Mouse (Mus musculus): ENCODE results near the gene Gimap4. TPM values are rescaled to one million over a fixed set of nuclear protein-coding genes. Genes with fewer than 3 reads are reported as not detected.

Gene Gimap4
- polyA plus RNA-seq (2012; fragmentation: generic; extraction: Trizol) = not detected

DNA sequence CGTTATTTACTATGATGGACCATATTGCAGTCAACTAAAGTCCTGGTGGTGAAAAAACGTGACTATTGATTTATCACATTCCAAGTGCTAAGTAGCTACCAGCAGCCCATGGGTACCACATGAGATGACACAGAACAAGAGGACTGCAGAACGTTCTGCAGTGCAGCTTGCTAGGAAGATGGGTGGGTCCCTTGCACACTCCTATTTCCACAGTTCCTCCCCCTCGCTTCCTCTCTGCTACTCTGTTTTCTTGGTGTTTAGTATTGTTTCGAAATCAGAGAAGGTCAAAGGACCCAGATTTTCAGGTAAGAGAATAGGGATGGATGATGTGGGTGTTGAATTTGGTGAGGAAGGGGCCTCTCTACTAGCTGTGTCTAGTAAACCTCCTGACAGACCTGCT, at the start of gene Gimap4:
Gimap4 (plus strand) TSS at position 231 of the 400 bp plus-strand sequence.
- no peak within 1 kb of the TSS for H3K4me3 ChIP-seq
- no peaks in the 10 kb centered on the region for H3K27me3 ChIP-seq (ENCODE audit: control insufficient read depth, insufficient read depth, insufficient read length)
- TF ChIP-seq REST (IDR thresholded peaks at IDR 0.05; ENCODE audit: insufficient read depth, insufficient read length) (no peak), POLR2A (IDR thresholded peaks at IDR 0.05; ENCODE audit: insufficient read length, low read depth) (no peak), TCF3 (IDR thresholded peaks at IDR 0.05; ENCODE audit: insufficient read length, low read depth) (no peak), MYOD1 (IDR thresholded peaks at IDR 0.05; ENCODE audit: control insufficient read depth in 1 of 3, insufficient read length in 2 of 3, low read depth in 2 of 3) (no peak), USF1 (IDR thresholded peaks at IDR 0.05; ENCODE audit: low read depth) (no peak), MYOG (IDR thresholded peaks at IDR 0.05; ENCODE audit: control insufficient read depth in 1 of 3, insufficient read depth in 1 of 3, insufficient read length in 2 of 3, low read depth in 2 of 3) (no peak), E2F4 (IDR thresholded peaks at IDR 0.05; ENCODE audit: insufficient read depth) (no peak), POLR2AphosphoS2 (IDR thresholded peaks at IDR 0.05; ENCODE audit: insufficient read length, low read depth) (no peak), SRF (IDR thresholded peaks at IDR 0.05; ENCODE audit: control insufficient read depth, insufficient read length, low read depth) (no peak), MAX (IDR thresholded peaks at IDR 0.05; ENCODE audit: low read depth) (no peak), CEBPB (IDR thresholded peaks at IDR 0.05; ENCODE audit: insufficient read depth, poor library complexity, severe bottlenecking) (no peak), TCF12 (IDR thresholded peaks at IDR 0.05; ENCODE audit: insufficient read depth, poor library complexity, severe bottlenecking) (no peak)
- no peaks in the 10 kb centered on the region for H3K79me2 ChIP-seq (ENCODE audit: control insufficient read depth, insufficient read depth)
- H3K36me3 ChIP-seq (ENCODE audit: control insufficient read depth, insufficient read depth) = no peaks in the 10 kb centered on the region
- no peak within 1 kb of the TSS for H3ac ChIP-seq (ENCODE audit: control insufficient read depth, insufficient read length)
- H3K4me2 ChIP-seq (ENCODE audit: low read depth) = no peak within 1 kb of the TSS

DNA sequence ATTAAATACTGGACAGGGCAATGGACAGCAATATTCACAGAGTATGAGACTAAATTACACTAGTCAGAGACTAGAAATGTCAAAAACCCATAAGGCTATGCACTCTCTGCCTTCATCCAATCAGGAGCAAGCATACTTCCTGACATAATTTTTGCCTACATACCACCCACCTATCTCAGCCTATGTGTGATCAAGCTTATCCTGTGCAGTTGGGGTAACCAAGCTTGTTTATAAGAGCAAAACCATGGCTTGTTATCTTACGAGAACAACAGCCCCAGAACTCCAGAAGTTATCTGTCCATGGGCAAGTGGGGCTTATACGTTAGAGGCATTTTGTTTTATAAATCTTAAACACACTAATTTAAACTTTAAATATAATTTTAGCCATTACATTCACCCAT, 49.2 kb upstream of the Gimap4 start:
- Histone ChIP-seq H3K79me2 (ENCODE audit: control insufficient read depth, insufficient read depth) (no peaks in the 10 kb centered on the region), H3K36me3 (ENCODE audit: control insufficient read depth, insufficient read depth) (no peaks in the 10 kb centered on the region), H3K4me2 (ENCODE audit: low read depth) (no peak overlapping the region), H3K4me3 (no peak overlapping the region), H3K27me3 (ENCODE audit: control insufficient read depth, insufficient read depth, insufficient read length) (peaks cover 4% of the 10 kb centered on the region), H3ac (ENCODE audit: control insufficient read depth, insufficient read length) (no peak overlapping the region)
- TF ChIP-seq MAX (IDR thresholded peaks at IDR 0.05; ENCODE audit: low read depth) = no peak
- no peak for TF ChIP-seq CEBPB (IDR thresholded peaks at IDR 0.05; ENCODE audit: insufficient read depth, poor library complexity, severe bottlenecking)
- TF ChIP-seq E2F4 (IDR thresholded peaks at IDR 0.05; ENCODE audit: insufficient read depth) = no peak

DNA sequence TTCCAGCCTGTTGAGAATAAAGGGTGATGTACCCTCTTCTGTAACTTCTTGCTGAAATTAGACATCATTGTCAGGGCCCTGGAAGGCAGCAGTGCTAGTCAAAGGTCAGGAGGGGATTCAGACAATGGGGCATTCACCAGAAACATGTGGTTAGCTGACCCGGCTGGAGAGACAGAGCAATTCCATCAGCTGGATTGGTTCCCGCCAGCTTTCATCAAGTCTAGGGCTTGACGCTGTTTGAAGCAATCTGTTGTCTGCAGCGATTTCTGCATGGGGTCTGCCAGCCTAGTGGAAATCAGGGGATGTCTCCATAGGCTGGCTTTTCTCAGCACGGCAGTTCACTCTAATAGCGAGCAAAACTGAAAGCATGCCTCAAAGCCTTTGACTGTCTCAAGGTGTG, 47.8 kb upstream of the Gimap4 start:
- no peak overlapping the region for H3K4me3 ChIP-seq
- TF ChIP-seq SRF (IDR thresholded peaks at IDR 0.05; ENCODE audit: control insufficient read depth, insufficient read length, low read depth) (no peak), TCF3 (IDR thresholded peaks at IDR 0.05; ENCODE audit: insufficient read length, low read depth) (no peak), CEBPB (IDR thresholded peaks at IDR 0.05; ENCODE audit: insufficient read depth, poor library complexity, severe bottlenecking) (no peak), E2F4 (IDR thresholded peaks at IDR 0.05; ENCODE audit: insufficient read depth) (no peak), REST (IDR thresholded peaks at IDR 0.05; ENCODE audit: insufficient read depth, insufficient read length) (no peak), POLR2AphosphoS2 (IDR thresholded peaks at IDR 0.05; ENCODE audit: insufficient read length, low read depth) (no peak), TCF12 (IDR thresholded peaks at IDR 0.05; ENCODE audit: insufficient read depth, poor library complexity, severe bottlenecking) (no peak), POLR2A (IDR thresholded peaks at IDR 0.05; ENCODE audit: insufficient read length, low read depth) (no peak), USF1 (IDR thresholded peaks at IDR 0.05; ENCODE audit: low read depth) (no peak)
- H3K4me2 ChIP-seq (ENCODE audit: low read depth) = no peak overlapping the region
- H3ac ChIP-seq (ENCODE audit: control insufficient read depth, insufficient read length) = no peak overlapping the region
- peaks cover 4% of the 10 kb centered on the region for H3K27me3 ChIP-seq (ENCODE audit: control insufficient read depth, insufficient read depth, insufficient read length)
- H3K79me2 ChIP-seq (ENCODE audit: control insufficient read depth, insufficient read depth) = no peaks in the 10 kb centered on the region
- no peaks in the 10 kb centered on the region for H3K36me3 ChIP-seq (ENCODE audit: control insufficient read depth, insufficient read depth)

DNA sequence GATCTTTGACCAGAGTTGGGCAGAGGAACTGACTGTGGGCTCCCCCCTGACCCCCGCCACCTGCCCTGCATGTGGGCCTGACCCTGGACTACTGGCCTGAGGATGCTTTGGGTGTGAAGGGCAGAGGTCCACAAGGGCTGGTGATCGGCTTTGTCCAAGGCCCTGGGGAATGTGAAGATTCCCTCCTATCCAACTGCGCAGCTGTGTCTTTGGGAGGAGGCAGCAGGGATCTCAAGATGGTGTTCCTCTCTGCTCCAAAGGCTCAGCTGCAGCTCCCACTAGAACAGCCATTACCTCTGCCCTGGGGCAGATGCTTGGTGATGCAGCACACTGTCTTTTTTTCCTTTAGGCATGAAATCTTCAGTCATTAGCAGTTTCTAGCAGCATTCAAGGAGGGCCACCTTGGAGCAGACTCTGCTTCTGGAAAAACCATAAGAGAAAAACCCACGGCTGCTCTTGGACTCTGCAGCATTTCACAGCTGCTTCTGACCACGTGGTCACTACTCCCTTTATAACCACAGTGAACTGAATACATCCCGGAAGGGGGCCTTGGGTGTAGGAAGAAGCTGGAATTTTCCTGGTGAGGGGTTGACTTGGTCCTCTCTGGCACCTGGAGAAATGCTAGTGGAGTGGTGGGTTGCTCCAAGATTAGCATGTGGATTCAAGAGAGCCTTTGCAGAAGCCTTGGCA, 46.4 kb upstream of the Gimap4 start:
- TF ChIP-seq POLR2A (IDR thresholded peaks at IDR 0.05; ENCODE audit: insufficient read length, low read depth) = no peak
- TF ChIP-seq USF1 (IDR thresholded peaks at IDR 0.05; ENCODE audit: low read depth) = peak; percentile 18
- H3K27me3 ChIP-seq (ENCODE audit: control insufficient read depth, insufficient read depth, insufficient read length) = no peaks in the 10 kb centered on the region
- no peaks in the 10 kb centered on the region for H3K79me2 ChIP-seq (ENCODE audit: control insufficient read depth, insufficient read depth)
- no peak overlapping the region for H3K4me3 ChIP-seq
- H3K4me2 ChIP-seq (ENCODE audit: low read depth) = no peak overlapping the region
- no peak overlapping the region for H3ac ChIP-seq (ENCODE audit: control insufficient read depth, insufficient read length)
- no peaks in the 10 kb centered on the region for H3K36me3 ChIP-seq (ENCODE audit: control insufficient read depth, insufficient read depth)

DNA sequence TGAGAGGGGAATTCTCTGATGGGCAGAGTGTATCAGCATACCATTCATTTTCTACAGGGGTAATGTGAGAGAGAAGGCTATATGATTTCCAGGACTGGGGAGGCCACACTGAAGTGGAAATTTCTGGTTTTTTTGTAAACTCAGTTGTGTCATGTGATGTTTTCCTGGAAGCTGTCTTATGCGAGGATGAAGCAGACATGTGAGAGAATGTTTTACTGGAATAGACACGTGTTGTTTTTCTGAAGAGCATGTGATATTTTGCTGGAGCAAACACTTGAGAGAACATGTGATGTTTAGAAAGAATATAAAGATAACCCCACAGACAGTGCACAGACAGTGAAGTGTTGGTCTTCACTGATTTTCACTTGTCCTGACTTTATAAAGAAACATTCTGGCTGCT, 45.8 kb upstream of the Gimap4 start:
- Histone ChIP-seq H3K36me3 (ENCODE audit: control insufficient read depth, insufficient read depth) (no peaks in the 10 kb centered on the region), H3K4me3 (no peak overlapping the region), H3K4me2 (ENCODE audit: low read depth) (no peak overlapping the region), H3K79me2 (ENCODE audit: control insufficient read depth, insufficient read depth) (no peaks in the 10 kb centered on the region), H3ac (ENCODE audit: control insufficient read depth, insufficient read length) (no peak overlapping the region), H3K27me3 (ENCODE audit: control insufficient read depth, insufficient read depth, insufficient read length) (no peaks in the 10 kb centered on the region)
- TF ChIP-seq USF1 (IDR thresholded peaks at IDR 0.05; ENCODE audit: low read depth) (no peak), TCF12 (IDR thresholded peaks at IDR 0.05; ENCODE audit: insufficient read depth, poor library complexity, severe bottlenecking) (no peak), MYOG (IDR thresholded peaks at IDR 0.05; ENCODE audit: control insufficient read depth in 1 of 3, insufficient read depth in 1 of 3, insufficient read length in 2 of 3, low read depth in 2 of 3) (no peak), TCF3 (IDR thresholded peaks at IDR 0.05; ENCODE audit: insufficient read length, low read depth) (no peak), CEBPB (IDR thresholded peaks at IDR 0.05; ENCODE audit: insufficient read depth, poor library complexity, severe bottlenecking) (no peak), REST (IDR thresholded peaks at IDR 0.05; ENCODE audit: insufficient read depth, insufficient read length) (no peak), MAX (IDR thresholded peaks at IDR 0.05; ENCODE audit: low read depth) (no peak), MYOD1 (IDR thresholded peaks at IDR 0.05; ENCODE audit: control insufficient read depth in 1 of 3, insufficient read length in 2 of 3, low read depth in 2 of 3) (no peak), SRF (IDR thresholded peaks at IDR 0.05; ENCODE audit: control insufficient read depth, insufficient read length, low read depth) (no peak)

Measured in myocyte (in vitro differentiated cells).